Mouse (Mus musculus): ENCODE measurements around the gene Col5a1.

- TF ChIP-seq CTCF (IDR thresholded peaks at IDR 0.05; ENCODE audit: insufficient read depth, low read depth, low read length) (no peak), POLR2A (IDR thresholded peaks at IDR 0.05; ENCODE audit: insufficient read depth, low read depth, low read length) (no peak)
Measured at GRCm38 (mm10) chr2:27956751-27957150, 70.5 kb downstream of the Col5a1 start.

All from olfactory bulb, adult 2 months (tissue).